Mouse (Mus musculus): Measurements from ENCODE around the gene Cdkal1. TPM values are rescaled to one million over a fixed set of nuclear protein-coding genes. Genes with fewer than 3 reads are reported as not detected.

Gene Cdkal1
- polyA plus RNA-seq, 1 experiment, result 5.6 TPM

DNA sequence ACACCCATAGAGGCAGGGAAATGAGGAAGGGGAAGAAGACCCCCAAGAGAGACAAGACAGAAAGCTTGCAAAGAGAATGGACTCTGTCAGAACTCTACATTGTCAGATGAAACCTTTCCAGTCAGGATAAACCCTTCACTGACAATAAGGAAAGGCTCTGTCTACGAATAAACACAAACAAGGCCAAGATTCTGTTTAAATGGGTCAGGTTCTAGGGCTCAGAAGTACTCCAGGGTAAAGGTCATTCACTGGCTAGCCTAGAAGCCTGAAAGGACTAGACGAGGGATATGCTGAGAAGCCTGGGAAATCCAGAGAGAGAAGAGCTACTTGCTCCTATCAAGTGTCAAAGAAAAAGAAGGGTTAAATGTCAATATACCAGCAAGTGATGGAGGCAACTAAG is 255.8 kb downstream of the Cdkal1 start:
- H3K4me2 ChIP-seq (ENCODE audit: low read depth), result no peak overlapping the region
- no peak overlapping the region for H3K4me3 ChIP-seq
- H3K27me3 ChIP-seq (ENCODE audit: control insufficient read depth, insufficient read depth, insufficient read length), result no peaks in the 10 kb centered on the region
- TF ChIP-seq POLR2A (IDR thresholded peaks at IDR 0.05; ENCODE audit: insufficient read length, low read depth) (no peak), SRF (IDR thresholded peaks at IDR 0.05; ENCODE audit: control insufficient read depth, insufficient read length, low read depth) (no peak), POLR2AphosphoS2 (IDR thresholded peaks at IDR 0.05; ENCODE audit: insufficient read length, low read depth) (no peak), CEBPB (IDR thresholded peaks at IDR 0.05; ENCODE audit: insufficient read depth, poor library complexity, severe bottlenecking) (no peak), MYOD1 (IDR thresholded peaks at IDR 0.05; ENCODE audit: control insufficient read depth in 1 of 3, insufficient read length in 2 of 3, low read depth in 2 of 3) (no peak), MAX (IDR thresholded peaks at IDR 0.05; ENCODE audit: low read depth) (no peak)
- no peaks in the 10 kb centered on the region for H3K79me2 ChIP-seq (ENCODE audit: control insufficient read depth, insufficient read depth)
- no peaks in the 10 kb centered on the region for H3K36me3 ChIP-seq (ENCODE audit: control insufficient read depth, insufficient read depth)
- H3ac ChIP-seq (ENCODE audit: control insufficient read depth, insufficient read length), result no peak overlapping the region

DNA sequence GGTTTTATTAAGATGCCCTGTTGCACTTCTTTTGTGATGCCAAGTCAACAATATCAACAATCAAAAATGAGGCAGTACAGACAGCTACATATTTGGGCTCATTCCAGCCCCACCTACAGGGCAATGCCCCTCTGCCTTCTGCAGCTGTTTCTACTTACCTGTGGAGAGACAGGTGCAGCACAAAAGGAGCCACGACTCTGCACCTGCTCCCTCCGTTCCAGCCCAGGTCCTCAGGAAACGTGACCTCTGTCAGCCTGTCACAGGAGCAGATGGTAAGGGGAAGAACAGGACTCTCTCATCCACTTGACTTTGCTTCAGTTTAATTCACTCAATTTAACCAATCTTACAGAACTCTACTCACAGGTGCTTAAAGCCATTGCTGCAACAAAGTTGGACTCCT is 258.7 kb downstream of the Cdkal1 start:
- no peaks in the 10 kb centered on the region for H3K36me3 ChIP-seq (ENCODE audit: control insufficient read depth, insufficient read depth)
- TF ChIP-seq SRF (IDR thresholded peaks at IDR 0.05; ENCODE audit: control insufficient read depth, insufficient read length, low read depth) (no peak), CEBPB (IDR thresholded peaks at IDR 0.05; ENCODE audit: insufficient read depth, poor library complexity, severe bottlenecking) (no peak), E2F4 (IDR thresholded peaks at IDR 0.05; ENCODE audit: insufficient read depth) (no peak), MYOD1 (IDR thresholded peaks at IDR 0.05; ENCODE audit: control insufficient read depth in 1 of 3, insufficient read length in 2 of 3, low read depth in 2 of 3) (peak in 2 of 3 experiments; percentile 33 to 79), TCF12 (IDR thresholded peaks at IDR 0.05; ENCODE audit: insufficient read depth, poor library complexity, severe bottlenecking) (peak; percentile 46), POLR2AphosphoS2 (IDR thresholded peaks at IDR 0.05; ENCODE audit: insufficient read length, low read depth) (no peak), REST (IDR thresholded peaks at IDR 0.05; ENCODE audit: insufficient read depth, insufficient read length) (no peak), TCF3 (IDR thresholded peaks at IDR 0.05; ENCODE audit: insufficient read length, low read depth) (no peak), MYOG (IDR thresholded peaks at IDR 0.05; ENCODE audit: control insufficient read depth in 1 of 3, insufficient read depth in 1 of 3, insufficient read length in 2 of 3, low read depth in 2 of 3) (peak in 1 of 3 experiments; percentile 68), POLR2A (IDR thresholded peaks at IDR 0.05; ENCODE audit: insufficient read length, low read depth) (no peak), MAX (IDR thresholded peaks at IDR 0.05; ENCODE audit: low read depth) (no peak), USF1 (IDR thresholded peaks at IDR 0.05; ENCODE audit: low read depth) (no peak)
- no peaks in the 10 kb centered on the region for H3K27me3 ChIP-seq (ENCODE audit: control insufficient read depth, insufficient read depth, insufficient read length)
- H3K79me2 ChIP-seq (ENCODE audit: control insufficient read depth, insufficient read depth), result no peaks in the 10 kb centered on the region
- no peak overlapping the region for H3ac ChIP-seq (ENCODE audit: control insufficient read depth, insufficient read length)
- H3K4me2 ChIP-seq (ENCODE audit: low read depth), result no peak overlapping the region
- H3K4me3 ChIP-seq, result no peak overlapping the region

DNA sequence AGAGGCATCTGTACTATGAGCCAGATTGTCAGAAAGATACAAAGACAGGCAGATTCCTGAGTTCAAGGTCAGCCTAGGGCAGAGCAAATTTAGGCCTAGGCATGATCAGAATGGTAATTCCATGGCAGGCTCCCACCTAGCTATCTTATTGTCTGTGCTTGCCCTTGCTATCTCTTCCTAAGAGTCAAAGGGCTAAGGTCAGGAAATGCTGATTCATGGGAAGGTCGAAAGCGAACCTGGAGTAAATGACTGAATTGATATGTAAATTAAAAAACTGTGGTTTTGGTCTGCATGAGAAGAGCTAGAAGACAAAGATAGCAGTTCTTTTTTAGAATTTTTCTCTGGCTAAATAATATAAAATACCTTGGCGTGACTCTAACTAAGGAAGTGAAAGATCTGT is 262.4 kb downstream of the Cdkal1 start:
- TF ChIP-seq MYOD1 (IDR thresholded peaks at IDR 0.05; ENCODE audit: control insufficient read depth in 1 of 3, insufficient read length in 2 of 3, low read depth in 2 of 3) (no peak), MAX (IDR thresholded peaks at IDR 0.05; ENCODE audit: low read depth) (no peak), TCF12 (IDR thresholded peaks at IDR 0.05; ENCODE audit: insufficient read depth, poor library complexity, severe bottlenecking) (no peak), MYOG (IDR thresholded peaks at IDR 0.05; ENCODE audit: control insufficient read depth in 1 of 3, insufficient read depth in 1 of 3, insufficient read length in 2 of 3, low read depth in 2 of 3) (no peak), POLR2A (IDR thresholded peaks at IDR 0.05; ENCODE audit: insufficient read length, low read depth) (no peak), USF1 (IDR thresholded peaks at IDR 0.05; ENCODE audit: low read depth) (no peak), E2F4 (IDR thresholded peaks at IDR 0.05; ENCODE audit: insufficient read depth) (no peak), TCF3 (IDR thresholded peaks at IDR 0.05; ENCODE audit: insufficient read length, low read depth) (no peak), REST (IDR thresholded peaks at IDR 0.05; ENCODE audit: insufficient read depth, insufficient read length) (no peak), SRF (IDR thresholded peaks at IDR 0.05; ENCODE audit: control insufficient read depth, insufficient read length, low read depth) (no peak), POLR2AphosphoS2 (IDR thresholded peaks at IDR 0.05; ENCODE audit: insufficient read length, low read depth) (no peak)
- Histone ChIP-seq H3ac (ENCODE audit: control insufficient read depth, insufficient read length) (no peak overlapping the region), H3K4me2 (ENCODE audit: low read depth) (no peak overlapping the region), H3K4me3 (no peak overlapping the region), H3K36me3 (ENCODE audit: control insufficient read depth, insufficient read depth) (no peaks in the 10 kb centered on the region), H3K27me3 (ENCODE audit: control insufficient read depth, insufficient read depth, insufficient read length) (no peaks in the 10 kb centered on the region), H3K79me2 (ENCODE audit: control insufficient read depth, insufficient read depth) (no peaks in the 10 kb centered on the region)

DNA sequence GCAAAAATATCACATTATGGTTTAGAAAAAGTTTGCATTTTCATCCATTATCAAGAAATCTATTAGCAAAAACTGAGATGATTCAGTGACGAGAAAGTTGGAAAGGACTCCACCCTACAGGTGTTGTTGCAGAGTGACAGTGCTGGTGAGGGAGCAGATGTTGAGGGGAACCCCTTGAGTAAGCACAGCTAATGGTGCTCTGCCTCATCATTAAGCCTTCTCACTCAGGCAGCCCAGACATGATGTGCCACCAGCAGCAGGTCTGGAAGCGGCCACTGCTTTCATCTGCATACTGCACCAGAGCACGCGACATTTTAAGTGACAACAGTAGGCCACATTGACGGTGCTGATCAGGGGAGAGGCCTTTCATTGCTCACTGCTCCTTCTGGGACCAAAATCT is 264.8 kb downstream of the Cdkal1 start:
- Histone ChIP-seq H3K27me3 (ENCODE audit: control insufficient read depth, insufficient read depth, insufficient read length) (no peaks in the 10 kb centered on the region), H3K36me3 (ENCODE audit: control insufficient read depth, insufficient read depth) (no peaks in the 10 kb centered on the region), H3K4me2 (ENCODE audit: low read depth) (no peak overlapping the region), H3K79me2 (ENCODE audit: control insufficient read depth, insufficient read depth) (no peaks in the 10 kb centered on the region), H3K4me3 (no peak overlapping the region), H3ac (ENCODE audit: control insufficient read depth, insufficient read length) (no peak overlapping the region)
- TF ChIP-seq MAX (IDR thresholded peaks at IDR 0.05; ENCODE audit: low read depth) (no peak), REST (IDR thresholded peaks at IDR 0.05; ENCODE audit: insufficient read depth, insufficient read length) (no peak), E2F4 (IDR thresholded peaks at IDR 0.05; ENCODE audit: insufficient read depth) (no peak), MYOG (IDR thresholded peaks at IDR 0.05; ENCODE audit: control insufficient read depth in 1 of 3, insufficient read depth in 1 of 3, insufficient read length in 2 of 3, low read depth in 2 of 3) (no peak), POLR2A (IDR thresholded peaks at IDR 0.05; ENCODE audit: insufficient read length, low read depth) (no peak), CEBPB (IDR thresholded peaks at IDR 0.05; ENCODE audit: insufficient read depth, poor library complexity, severe bottlenecking) (no peak), SRF (IDR thresholded peaks at IDR 0.05; ENCODE audit: control insufficient read depth, insufficient read length, low read depth) (no peak), TCF3 (IDR thresholded peaks at IDR 0.05; ENCODE audit: insufficient read length, low read depth) (no peak), USF1 (IDR thresholded peaks at IDR 0.05; ENCODE audit: low read depth) (no peak), TCF12 (IDR thresholded peaks at IDR 0.05; ENCODE audit: insufficient read depth, poor library complexity, severe bottlenecking) (no peak), MYOD1 (IDR thresholded peaks at IDR 0.05; ENCODE audit: control insufficient read depth in 1 of 3, insufficient read length in 2 of 3, low read depth in 2 of 3) (no peak), POLR2AphosphoS2 (IDR thresholded peaks at IDR 0.05; ENCODE audit: insufficient read length, low read depth) (no peak)

DNA sequence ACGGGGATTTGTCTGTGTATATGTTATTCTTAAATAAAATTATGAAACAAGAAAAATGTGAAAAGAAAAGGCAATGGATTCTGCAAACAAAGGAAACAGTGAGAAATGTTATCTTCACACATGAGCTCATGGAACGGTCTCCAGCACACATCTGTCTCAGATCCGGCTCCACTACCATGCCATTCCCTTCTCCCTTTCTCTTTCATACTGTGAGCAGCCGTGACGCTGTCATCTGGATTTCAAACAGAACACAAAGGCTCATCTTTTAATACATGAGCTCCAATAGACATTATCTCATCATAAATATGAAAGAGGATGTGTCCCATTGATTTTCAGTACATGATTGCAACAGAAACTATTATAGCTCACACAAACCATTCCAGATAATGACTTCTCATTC is 265.3 kb downstream of the Cdkal1 start:
- H3K79me2 ChIP-seq (ENCODE audit: control insufficient read depth, insufficient read depth), result no peaks in the 10 kb centered on the region
- TF ChIP-seq POLR2A (IDR thresholded peaks at IDR 0.05; ENCODE audit: insufficient read length, low read depth) (no peak), E2F4 (IDR thresholded peaks at IDR 0.05; ENCODE audit: insufficient read depth) (no peak), POLR2AphosphoS2 (IDR thresholded peaks at IDR 0.05; ENCODE audit: insufficient read length, low read depth) (no peak), SRF (IDR thresholded peaks at IDR 0.05; ENCODE audit: control insufficient read depth, insufficient read length, low read depth) (no peak), MAX (IDR thresholded peaks at IDR 0.05; ENCODE audit: low read depth) (no peak)
- no peak overlapping the region for H3K4me3 ChIP-seq
- H3K36me3 ChIP-seq (ENCODE audit: control insufficient read depth, insufficient read depth), result no peaks in the 10 kb centered on the region
- no peaks in the 10 kb centered on the region for H3K27me3 ChIP-seq (ENCODE audit: control insufficient read depth, insufficient read depth, insufficient read length)
- H3ac ChIP-seq (ENCODE audit: control insufficient read depth, insufficient read length), result no peak overlapping the region
- no peak overlapping the region for H3K4me2 ChIP-seq (ENCODE audit: low read depth)

Data from myocyte (in vitro differentiated cells).